Mouse (Mus musculus): ENCODE results near the gene Hspa1l. TPM values are rescaled to one million over a fixed set of nuclear protein-coding genes. Genes with fewer than 3 reads are reported as not detected.

Gene Hspa1l
- polyA plus RNA-seq, 1 experiment from 2014 or later, result 0.18 TPM

GRCm38 (mm10) chr17:35007387-35007991, 35.0 kb downstream of the Hspa1l start:
- no peaks in the 10 kb centered on the region for H3K27me3 ChIP-seq (ENCODE audit: insufficient read depth, low read length)
- DNase-seq (no peak), ATAC-seq (no peak)
- TF ChIP-seq EP300 (IDR thresholded peaks at IDR 0.05; ENCODE audit: low read depth) (no peak), CTCF (IDR thresholded peaks at IDR 0.05; ENCODE audit: low read depth) (peak; percentile 36)
- no peaks in the 10 kb centered on the region for H3K9me3 ChIP-seq (ENCODE audit: low read length)
- H3K4me2 ChIP-seq (ENCODE audit: low read depth, low read length), result no peak overlapping the region
- H3K36me3 ChIP-seq (replicated peaks; ENCODE audit: insufficient read depth, low read length), result peaks cover 78% of the 10 kb centered on the region
- H3K9ac ChIP-seq (replicated peaks), result no peak overlapping the region
- H3K4me3 ChIP-seq (ENCODE audit: low read depth, low read length), result no peak overlapping the region
- peaks cover 13% of the 10 kb centered on the region for H3K4me1 ChIP-seq (ENCODE audit: insufficient read depth)
- H3K27ac ChIP-seq (ENCODE audit: low read depth), result no peak overlapping the region
- 90% methylated on average over 7 of the region's 7 CpGs for WGBS (ENCODE audit: insufficient replicate concordance)

- 87% methylated on average over 7 of the region's 7 CpGs for WGBS (ENCODE audit: insufficient replicate concordance)
- H3K36me3 ChIP-seq (replicated peaks; ENCODE audit: insufficient read depth, low read length), result peaks cover 90% of the 10 kb centered on the region
- TF ChIP-seq CTCF (IDR thresholded peaks at IDR 0.05; ENCODE audit: low read depth) (no peak), EP300 (IDR thresholded peaks at IDR 0.05; ENCODE audit: low read depth) (no peak)
Measured at GRCm38 (mm10) chr17:35009586-35009985, 37.1 kb downstream of the Hspa1l start.

GRCm38 (mm10) chr17:35011440-35011839, 38.9 kb downstream of the Hspa1l start:
- H3K4me3 ChIP-seq (ENCODE audit: low read depth, low read length), result no peak overlapping the region
- no peak overlapping the region for H3K27ac ChIP-seq (ENCODE audit: low read depth)
- H3K4me1 ChIP-seq (ENCODE audit: insufficient read depth), result no peaks in the 10 kb centered on the region
- 88% methylated on average over 8 of the region's 8 CpGs for WGBS (ENCODE audit: insufficient replicate concordance)
- no peak for DNase-seq
- no peak overlapping the region for H3K9ac ChIP-seq (replicated peaks)
- no peaks in the 10 kb centered on the region for H3K27me3 ChIP-seq (ENCODE audit: insufficient read depth, low read length)
- TF ChIP-seq CTCF (IDR thresholded peaks at IDR 0.05; ENCODE audit: low read depth), result no peak
- no peak for TF ChIP-seq EP300 (IDR thresholded peaks at IDR 0.05; ENCODE audit: low read depth)
- no peaks in the 10 kb centered on the region for H3K9me3 ChIP-seq (ENCODE audit: low read length)
- no peak for ATAC-seq
- peaks cover 93% of the 10 kb centered on the region for H3K36me3 ChIP-seq (replicated peaks; ENCODE audit: insufficient read depth, low read length)
- H3K4me2 ChIP-seq (ENCODE audit: low read depth, low read length), result no peak overlapping the region

More at GRCm38 (mm10) chr17:35009586-35009985, 37.1 kb downstream of the Hspa1l start:
- DNase-seq (no peak), ATAC-seq (no peak)
- Histone ChIP-seq H3K4me3 (ENCODE audit: low read depth, low read length) (no peak overlapping the region), H3K9me3 (ENCODE audit: low read length) (no peaks in the 10 kb centered on the region), H3K4me2 (ENCODE audit: low read depth, low read length) (no peak overlapping the region), H3K27ac (ENCODE audit: low read depth) (no peak overlapping the region), H3K27me3 (ENCODE audit: insufficient read depth, low read length) (no peaks in the 10 kb centered on the region), H3K9ac (replicated peaks) (no peak overlapping the region), H3K4me1 (ENCODE audit: insufficient read depth) (no peaks in the 10 kb centered on the region)

- H3K4me3 ChIP-seq (ENCODE audit: low read depth, low read length), result no peak overlapping the region
- 86% methylated on average over 13 of the region's 13 CpGs for WGBS (ENCODE audit: insufficient replicate concordance)
- DNase-seq, result peak; percentile 13
- H3K27ac ChIP-seq (ENCODE audit: low read depth), result no peak overlapping the region
- H3K4me1 ChIP-seq (ENCODE audit: insufficient read depth), result no peaks in the 10 kb centered on the region
- H3K9me3 ChIP-seq (ENCODE audit: low read length), result no peaks in the 10 kb centered on the region
- H3K36me3 ChIP-seq (replicated peaks; ENCODE audit: insufficient read depth, low read length), result peaks cover 86% of the 10 kb centered on the region
- no peak for ATAC-seq
- TF ChIP-seq EP300 (IDR thresholded peaks at IDR 0.05; ENCODE audit: low read depth) (no peak), CTCF (IDR thresholded peaks at IDR 0.05; ENCODE audit: low read depth) (no peak)
- no peak overlapping the region for H3K9ac ChIP-seq (replicated peaks)
- H3K4me2 ChIP-seq (ENCODE audit: low read depth, low read length), result no peak overlapping the region
- no peaks in the 10 kb centered on the region for H3K27me3 ChIP-seq (ENCODE audit: insufficient read depth, low read length)
Measured at GRCm38 (mm10) chr17:35012430-35012829, 39.9 kb downstream of the Hspa1l start.

- TF ChIP-seq EP300 (IDR thresholded peaks at IDR 0.05; ENCODE audit: low read depth), result no peak
- WGBS (ENCODE audit: insufficient replicate concordance), result 78% methylated on average over 6 of the region's 6 CpGs
- H3K9ac ChIP-seq (replicated peaks), result no peak overlapping the region
- H3K27ac ChIP-seq (ENCODE audit: low read depth), result no peak overlapping the region
- H3K36me3 ChIP-seq (replicated peaks; ENCODE audit: insufficient read depth, low read length), result peaks cover 79% of the 10 kb centered on the region
- H3K4me1 ChIP-seq (ENCODE audit: insufficient read depth), result no peaks in the 10 kb centered on the region
- H3K27me3 ChIP-seq (ENCODE audit: insufficient read depth, low read length), result no peaks in the 10 kb centered on the region
- no peaks in the 10 kb centered on the region for H3K9me3 ChIP-seq (ENCODE audit: low read length)
- DNase-seq (peak; percentile 21), ATAC-seq (no peak)
- no peak overlapping the region for H3K4me3 ChIP-seq (ENCODE audit: low read depth, low read length)
- no peak overlapping the region for H3K4me2 ChIP-seq (ENCODE audit: low read depth, low read length)
Measured at GRCm38 (mm10) chr17:35013221-35013620, 40.7 kb downstream of the Hspa1l start.

- H3K27ac ChIP-seq (ENCODE audit: low read depth), result no peak overlapping the region
- no peaks in the 10 kb centered on the region for H3K4me1 ChIP-seq (ENCODE audit: insufficient read depth)
- H3K9me3 ChIP-seq (ENCODE audit: low read length), result no peaks in the 10 kb centered on the region
- peaks cover 63% of the 10 kb centered on the region for H3K36me3 ChIP-seq (replicated peaks; ENCODE audit: insufficient read depth, low read length)
- no peak overlapping the region for H3K9ac ChIP-seq (replicated peaks)
- ATAC-seq (no peak), DNase-seq (peak; percentile 16)
- no peak overlapping the region for H3K4me2 ChIP-seq (ENCODE audit: low read depth, low read length)
- WGBS (ENCODE audit: insufficient replicate concordance), result 91% methylated on average over 16 of the region's 16 CpGs
- no peak overlapping the region for H3K4me3 ChIP-seq (ENCODE audit: low read depth, low read length)
- no peaks in the 10 kb centered on the region for H3K27me3 ChIP-seq (ENCODE audit: insufficient read depth, low read length)
- no peak for TF ChIP-seq CTCF (IDR thresholded peaks at IDR 0.05; ENCODE audit: low read depth)
- no peak for TF ChIP-seq EP300 (IDR thresholded peaks at IDR 0.05; ENCODE audit: low read depth)
Measured at GRCm38 (mm10) chr17:35015296-35015695, 42.8 kb downstream of the Hspa1l start.

All from liver, postnatal 0 days (tissue).